Mouse (Mus musculus): ENCODE data around the gene BC051142.

GRCm38 (mm10) chr17:34427597-34427996 is 29.0 kb downstream of the BC051142 start:
- no peak for TF ChIP-seq POLR2A (IDR thresholded peaks at IDR 0.05; ENCODE audit: borderline replicate concordance, low read depth, low read length)
- TF ChIP-seq CTCF (IDR thresholded peaks at IDR 0.05; ENCODE audit: low read depth, low read length), result no peak

Data from bone marrow macrophage, adult 2 months (primary cell).